Mouse (Mus musculus) cortical plate, adult 2 months (tissue): ENCODE measurements around the gene Haao.

Experiments used
- CTCF ChIP-seq: fragments of 200-500 bp; IDR thresholded peaks from 2 replicates; pipeline ENCODE4 v1.5.1; 2011; ENCODE audit warnings: mild to moderate bottlenecking, control low read depth, low read length; ENCODE audit not compliant: insufficient read depth; ENCODE audit errors: extremely low read depth
- POLR2A ChIP-seq: fragments of 200-500 bp; IDR thresholded peaks from 2 replicates; pipeline ENCODE4 v1.6.1; 2011; ENCODE audit warnings: mild to moderate bottlenecking, low read length, control low read depth; ENCODE audit not compliant: insufficient read depth; ENCODE audit errors: extremely low read depth

DNA sequence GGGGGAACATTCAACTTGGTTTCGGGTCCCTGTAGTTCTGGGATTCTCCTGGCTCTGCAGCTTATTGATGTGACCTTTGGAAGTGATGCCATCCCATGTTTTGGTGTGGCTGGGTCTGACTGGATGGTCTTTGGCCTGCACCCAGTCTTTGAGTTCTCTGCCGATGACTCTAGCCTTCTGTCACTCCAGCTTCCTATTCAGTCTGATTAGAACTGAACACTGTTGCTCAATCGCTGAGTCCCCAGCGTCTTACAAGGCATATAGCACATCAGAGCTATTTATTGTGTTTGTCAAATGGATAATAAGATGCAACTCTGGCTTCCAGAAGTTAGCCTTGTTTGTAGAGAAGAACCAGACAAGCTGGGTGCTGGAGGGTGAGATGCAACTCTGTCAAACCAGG is 45.4 kb upstream of the Haao start:
- TF ChIP-seq POLR2A (no peak), CTCF (no peak)
